Mouse (Mus musculus) brain, embryonic 14.5 days (tissue): ENCODE data around the gene Atp2c2.

Source experiments
- CTCF ChIP-seq: fragments of 200-500 bp; IDR thresholded peaks from 2 replicates; pipeline ENCODE4 v1.5.1; 2012; ENCODE audit warnings: inconsistent platforms, mild to moderate bottlenecking, moderate library complexity, borderline replicate concordance; ENCODE audit not compliant: insufficient read depth, insufficient read length; ENCODE audit errors: extremely low read depth
- POLR2A ChIP-seq: fragments of 200-500 bp; IDR thresholded peaks from 2 replicates; pipeline ENCODE4 v1.6.1; 2012; ENCODE audit warnings: mild to moderate bottlenecking, inconsistent platforms, borderline replicate concordance; ENCODE audit not compliant: poor library complexity, insufficient read depth, insufficient read length, severe bottlenecking; ENCODE audit errors: extremely low read depth

- no peak for TF ChIP-seq CTCF
- no peak for TF ChIP-seq POLR2A
Measured at GRCm38 (mm10) chr8:119756538-119756937, 56.7 kb downstream of the Atp2c2 start.
